Mouse (Mus musculus) limb, embryonic 14.5 days (tissue): ENCODE results near the gene Gm10717. TPM values are rescaled to one million over a fixed set of nuclear protein-coding genes. Genes with fewer than 3 reads are reported as not detected.
"Not testable (repeated sequence)": the region's sequence is repeated elsewhere in the genome, so short reads cannot be mapped to it uniquely, and the experiment has no call there.

Experiments
- ATAC-seq: fragments of 200-750 bp; cut with Nextera tagmentation; 2 replicates; pipeline ENCODE4 v1.8.0; 2017; ENCODE audit warnings: low read depth, moderate number of reproducible peaks, moderate TSS enrichment; ENCODE audit not compliant: low FRiP score
- DNase-seq: peaks from one replicate; pipeline ENCODE4 v3.0.0-alpha.2; 2015; ENCODE audit warnings: low spot score
- H3K27ac ChIP-seq: fragments of 300-500 bp; sonication (generic); replicated peaks from 2 replicates; pipeline ENCODE4 v1.5.1; 2014; ENCODE audit warnings: low read depth, mild to moderate bottlenecking, low read length, moderate library complexity, mixed read lengths
- H3K27me3 ChIP-seq: fragments of 300-500 bp; sonication (generic); 2 replicates; pipeline ENCODE4 v1.6.1; 2014; ENCODE audit warnings: low read length, mixed read lengths; ENCODE audit not compliant: control insufficient read depth, insufficient read depth
- H3K36me3 ChIP-seq: fragments of 300-500 bp; sonication (generic); 2 replicates; pipeline ENCODE4 v1.6.1; 2014; ENCODE audit warnings: mild to moderate bottlenecking, low read length, moderate library complexity, mixed read lengths; ENCODE audit not compliant: control insufficient read depth, insufficient read depth
- H3K4me1 ChIP-seq: fragments of 300-500 bp; sonication (generic); 2 replicates; pipeline ENCODE4 v1.6.1; 2014; ENCODE audit warnings: antibody characterized with exemption, low read length, mixed read lengths; ENCODE audit not compliant: control insufficient read depth, insufficient read depth
- H3K4me2 ChIP-seq: fragments of 300-500 bp; sonication (generic); replicated peaks from 2 replicates; pipeline ENCODE4 v1.6.1; 2014; ENCODE audit warnings: low read depth, mild to moderate bottlenecking, low read length, moderate library complexity; ENCODE audit not compliant: severe bottlenecking
- H3K4me3 ChIP-seq: fragments of 300-500 bp; sonication (generic); replicated peaks from 2 replicates; pipeline ENCODE4 v1.5.1; 2014; ENCODE audit warnings: low read length
- H3K9ac ChIP-seq: fragments of 300-500 bp; sonication (generic); 2 replicates; pipeline ENCODE4 v1.6.1; 2014; ENCODE audit warnings: mild to moderate bottlenecking, low read depth, low read length, moderate library complexity; ENCODE audit not compliant: severe bottlenecking
- H3K9me3 ChIP-seq: fragments of 300-500 bp; sonication (generic); 2 replicates; pipeline ENCODE4 v1.6.1; 2016; ENCODE audit warnings: low read length; ENCODE audit not compliant: control insufficient read depth
- WGBS: fragments of 180-500 bp; shearing (Covaris S2); extraction: QIAGEN DNeasy Blood & Tissue Kit; methylation state at CpG from one replicate; pipeline ENCODE4 v1.1.7; 2014; 5-methylcytosine and 5-hydroxymethylcytosine counted together
- microRNA-seq: library from miRNA; unstranded; fragments of <30 nt; microRNA quantifications from one replicate; pipeline ENCODE4, GENCODE M21; 2016
- polyA plus RNA-seq, 2 experiments: library from polyadenylated mRNA; depleted of rRNA in 1 of 2; stranded (reverse) in 1 of 2; unstranded in 1 of 2; fragments of >200 nt; fragmentation: Nextera tagmentation in 1 of 2; extraction: Ambion mirVana in 1 of 2; gene quantifications; 2 replicates each; pipeline versions ENCODE4 v1.2.1 to v1.2.3; 2012 to 2014

The Gm10717 gene
- polyA plus RNA-seq, 2 experiments = not detected

- not testable (repeated sequence) for H3K27ac ChIP-seq, H3K36me3 ChIP-seq, H3K27me3 ChIP-seq, ATAC-seq, DNase-seq, H3K4me1 ChIP-seq, H3K4me3 ChIP-seq, H3K9ac ChIP-seq, H3K4me2 ChIP-seq, H3K9me3 ChIP-seq
- WGBS = 65% methylated on average over 12 of the region's 16 CpGs
Observed at GRCm38 (mm10) chr9:3029276-3030000, 4.2 kb downstream of the Gm10717 start.

- not testable (repeated sequence) for H3K27ac ChIP-seq, H3K27me3 ChIP-seq, H3K36me3 ChIP-seq, H3K9me3 ChIP-seq, H3K4me1 ChIP-seq, ATAC-seq, H3K9ac ChIP-seq, H3K4me2 ChIP-seq, H3K4me3 ChIP-seq
- WGBS = 78% methylated on average over 2 of the region's 10 CpGs
- DNase-seq = peak; percentile 90
Observed at GRCm38 (mm10) chr9:3030677-3031318, 5.6 kb downstream of the Gm10717 start.

- H3K27ac ChIP-seq, H3K4me1 ChIP-seq, H3K27me3 ChIP-seq, H3K4me2 ChIP-seq, H3K9me3 ChIP-seq, H3K4me3 ChIP-seq, H3K36me3 ChIP-seq, H3K9ac ChIP-seq, DNase-seq, ATAC-seq: not testable (repeated sequence)
- WGBS = no CpG with 5 or more reads among the region's 8 CpGs
Observed at GRCm38 (mm10) chr9:3034299-3034698, 9.1 kb downstream of the Gm10717 start, which contains the start of gene Gm17535. TSS of gene Gm17535 (plus strand) at chr9:3034599.

- not testable (repeated sequence) for H3K27ac ChIP-seq, H3K4me1 ChIP-seq, H3K4me3 ChIP-seq, H3K9ac ChIP-seq, H3K36me3 ChIP-seq, DNase-seq, H3K27me3 ChIP-seq, H3K4me2 ChIP-seq, ATAC-seq, H3K9me3 ChIP-seq
- 82% methylated on average over 6 of the region's 8 CpGs for WGBS
Observed at GRCm38 (mm10) chr9:3036577-3036976, 11.4 kb downstream of the Gm10717 start, which contains the start of gene Gm10715. TSS of gene Gm10715 (plus strand) at chr9:3036877.

DNA sequence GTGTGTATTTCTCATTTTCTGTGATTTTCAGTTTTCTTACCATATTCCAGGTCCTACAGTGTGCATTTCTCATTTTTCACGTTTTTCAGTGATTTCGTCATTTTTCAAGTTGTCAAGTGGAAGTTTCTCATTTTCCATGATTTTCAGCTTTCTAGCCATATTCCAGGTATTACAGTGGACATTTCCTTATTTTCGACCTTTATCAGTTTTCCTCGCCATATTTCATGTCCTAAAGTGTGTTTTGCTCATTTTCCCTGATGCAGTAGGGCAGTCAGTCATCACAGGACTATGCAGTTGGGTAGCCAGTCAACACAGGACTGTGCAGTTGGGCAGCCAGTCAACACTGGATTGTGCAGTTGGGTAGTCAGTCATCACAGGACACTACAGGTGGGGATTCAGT lies 12.9 kb downstream of the Gm10717 start:
- not testable (repeated sequence) for H3K27ac ChIP-seq, DNase-seq, H3K4me2 ChIP-seq, H3K36me3 ChIP-seq, H3K27me3 ChIP-seq, H3K9me3 ChIP-seq, H3K4me3 ChIP-seq, H3K9ac ChIP-seq, ATAC-seq, H3K4me1 ChIP-seq
- WGBS = 57% methylated on average over 4 of the region's 4 CpGs

Small RNA genes lying within 50 kb of the gene (microRNA-seq; reads per million reads assigned to microRNA genes)
- not detected for gene Mir101c

Other genes with a start within 250 kb of the Gm10717 start
- not detected in 2 replicates for gene Gm10722, start 24.5 kb upstream of the Gm10717 start, polyA plus RNA-seq (2012; rRNA removed)
- gene Gm10722, start 24.5 kb upstream of the Gm10717 start, polyA plus RNA-seq (2014; fragmentation: Nextera tagmentation; extraction: Ambion mirVana) = not detected in 2 replicates
- gene Gm11168, start 22.1 kb upstream of the Gm10717 start, polyA plus RNA-seq (2012; rRNA removed) = 0.27 TPM in 1 of 2 replicates, not detected in the other
- not detected in 2 replicates for gene Gm11168, start 22.1 kb upstream of the Gm10717 start, polyA plus RNA-seq (2014; fragmentation: Nextera tagmentation; extraction: Ambion mirVana)
- not detected in 2 replicates for gene Gm10721, start 12.3 kb upstream of the Gm10717 start, polyA plus RNA-seq (2012; rRNA removed)
- gene Gm10721, start 12.3 kb upstream of the Gm10717 start, polyA plus RNA-seq (2014; fragmentation: Nextera tagmentation; extraction: Ambion mirVana) = 0.35 TPM in 1 of 2 replicates, not detected in the other
- not detected in 2 replicates for gene Gm10720, start 9.8 kb upstream of the Gm10717 start, polyA plus RNA-seq (2012; rRNA removed)
- gene Gm10720, start 9.8 kb upstream of the Gm10717 start, polyA plus RNA-seq (2014; fragmentation: Nextera tagmentation; extraction: Ambion mirVana) = not detected in 2 replicates
- gene Gm10719, start 8.0 kb upstream of the Gm10717 start, polyA plus RNA-seq (2012; rRNA removed) = 0.12 TPM in 1 of 2 replicates, not detected in the other
- not detected in 2 replicates for gene Gm10719, start 8.0 kb upstream of the Gm10717 start, polyA plus RNA-seq (2014; fragmentation: Nextera tagmentation; extraction: Ambion mirVana)
- gene Gm10718, start 1.9 kb upstream of the Gm10717 start, polyA plus RNA-seq (2012; rRNA removed) = 0.10 TPM in 1 of 2 replicates, not detected in the other
- gene Gm10718, start 1.9 kb upstream of the Gm10717 start, polyA plus RNA-seq (2014; fragmentation: Nextera tagmentation; extraction: Ambion mirVana) = not detected in 2 replicates
- gene Gm17535, start 9.2 kb downstream of the Gm10717 start, polyA plus RNA-seq (2012; rRNA removed) = not detected in 2 replicates
- gene Gm17535, start 9.2 kb downstream of the Gm10717 start, polyA plus RNA-seq (2014; fragmentation: Nextera tagmentation; extraction: Ambion mirVana) = not detected in 2 replicates
- not detected in 2 replicates for gene Gm10715, start 11.5 kb downstream of the Gm10717 start, polyA plus RNA-seq (2012; rRNA removed)
- gene Gm10715, start 11.5 kb downstream of the Gm10717 start, polyA plus RNA-seq (2014; fragmentation: Nextera tagmentation; extraction: Ambion mirVana) = not detected in 2 replicates